Mouse (Mus musculus): ENCODE results near the gene Gm10271.

Gene Gm10271

DNA sequence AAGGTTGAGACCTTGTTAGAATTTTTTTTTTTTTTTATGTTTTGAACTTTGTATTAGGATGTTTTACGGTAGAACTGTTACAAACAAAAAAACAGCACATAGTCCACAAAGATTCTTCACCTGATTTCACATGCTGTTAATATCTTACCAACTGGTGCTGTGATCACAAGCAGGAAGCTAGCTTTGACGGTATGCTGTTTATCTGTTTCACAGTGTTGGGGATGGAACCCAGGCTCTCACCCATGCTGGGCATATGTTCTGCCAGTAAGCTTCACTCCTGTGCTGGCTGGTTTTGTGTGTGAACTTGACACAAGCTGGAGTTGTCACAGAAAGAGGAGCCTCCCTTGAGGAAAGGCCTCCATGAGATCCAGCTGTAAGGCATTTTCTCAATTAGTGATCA is 5.4 kb upstream of the Gm10271 start:
- DNase-seq (ENCODE audit: low read depth) = no peak

DNA sequence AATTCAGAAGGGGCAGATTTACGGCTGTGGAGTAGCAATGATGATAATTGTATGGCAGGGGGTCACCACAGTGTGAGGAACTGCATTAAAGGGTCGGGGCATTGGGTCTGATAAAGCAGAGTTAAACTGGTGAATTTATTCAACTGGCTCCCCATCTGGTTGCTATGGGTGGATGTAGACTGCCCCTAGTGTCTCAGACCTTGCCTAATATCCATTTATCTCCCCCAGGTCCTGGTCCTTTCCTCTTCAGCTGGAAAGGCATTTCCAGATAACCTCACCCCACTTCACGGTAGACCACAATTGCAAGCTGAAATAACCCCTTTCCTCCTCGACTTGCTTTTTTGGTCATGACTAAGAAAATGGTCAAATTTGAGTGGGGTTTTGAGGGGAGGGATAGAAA is 5.0 kb upstream of the Gm10271 start:
- DNase-seq (ENCODE audit: low read depth) = no peak

DNA sequence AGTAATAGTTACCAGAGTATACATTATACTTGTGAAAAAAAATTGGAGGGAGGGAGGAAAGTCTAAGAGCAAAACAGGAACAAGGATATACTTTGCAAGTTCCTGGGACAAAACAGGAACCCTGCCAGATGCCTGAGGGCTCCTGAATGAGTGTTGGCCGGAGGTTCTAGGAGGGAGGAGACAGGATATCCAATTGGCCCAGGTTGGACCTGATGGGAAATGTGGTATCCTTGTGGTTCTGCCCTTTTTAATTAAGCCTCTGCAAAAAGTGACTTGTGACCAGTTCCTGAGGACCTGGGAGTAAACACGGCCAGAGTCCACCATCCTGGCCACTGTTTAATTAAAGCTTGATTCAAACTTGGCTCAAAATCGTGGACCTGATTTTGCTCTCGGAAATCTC is 3.7 kb downstream of the Gm10271 start:
- no peak for DNase-seq (ENCODE audit: low read depth)

DNA sequence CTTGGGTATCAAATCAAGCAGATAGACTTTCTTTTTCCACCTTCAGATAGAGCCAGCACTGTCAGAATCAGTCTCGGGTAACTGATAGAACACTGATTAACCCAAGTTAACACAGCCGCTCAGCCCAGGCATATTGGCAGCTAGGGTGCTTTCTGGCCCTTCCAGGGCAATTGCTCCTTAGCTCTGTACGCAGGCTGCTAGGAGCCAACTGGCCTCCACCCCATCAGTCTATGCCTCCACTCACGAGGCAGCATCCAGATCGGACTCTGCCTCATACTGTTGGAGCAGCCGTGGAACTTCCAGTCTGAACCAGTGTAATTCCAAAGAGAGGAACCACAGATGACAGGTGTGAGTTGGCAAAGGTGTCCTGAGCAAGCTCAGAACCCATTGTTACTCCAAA is 6.3 kb downstream of the Gm10271 start:
- no peak for DNase-seq (ENCODE audit: low read depth)

DNA sequence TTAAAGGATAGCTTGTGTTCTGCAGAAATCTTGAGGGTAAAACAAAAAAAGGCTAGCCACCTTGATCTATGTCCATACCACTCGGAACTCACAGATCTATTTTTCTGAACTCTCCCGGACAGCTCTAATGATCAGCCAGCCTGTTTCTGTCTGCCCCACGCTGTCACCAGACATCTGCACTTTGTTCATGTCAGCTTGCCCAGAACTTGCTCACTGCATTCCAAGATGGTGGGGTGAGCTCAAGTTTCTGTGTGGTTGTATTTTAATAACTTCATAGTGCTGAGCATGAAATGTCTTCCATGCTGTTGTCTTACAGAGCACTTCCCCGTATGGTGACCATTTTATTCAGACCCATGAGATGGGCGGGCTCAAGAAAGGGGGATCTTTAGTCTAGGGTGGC is 7.1 kb downstream of the Gm10271 start:
- DNase-seq (ENCODE audit: low read depth) = no peak

DNA sequence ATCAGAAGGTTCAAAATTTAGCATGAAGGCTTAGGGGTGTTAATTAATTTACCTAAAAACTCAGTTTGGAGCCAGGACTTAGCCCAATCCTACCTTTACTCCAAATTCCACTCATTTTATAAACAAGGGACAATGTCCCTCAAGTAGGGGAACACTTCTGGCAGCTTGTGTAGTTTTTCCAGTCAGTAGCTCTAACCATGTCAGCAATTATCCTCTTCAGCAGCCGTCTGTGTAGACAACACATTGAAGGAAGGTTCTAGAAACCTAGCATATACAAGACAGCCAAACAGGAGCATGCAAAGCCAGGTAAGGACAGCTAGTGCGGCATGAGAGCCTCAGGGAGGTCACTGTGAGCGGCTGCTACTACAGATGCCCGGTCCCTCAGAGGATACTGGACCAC is 7.8 kb downstream of the Gm10271 start:
- no peak for DNase-seq (ENCODE audit: low read depth)

DNA sequence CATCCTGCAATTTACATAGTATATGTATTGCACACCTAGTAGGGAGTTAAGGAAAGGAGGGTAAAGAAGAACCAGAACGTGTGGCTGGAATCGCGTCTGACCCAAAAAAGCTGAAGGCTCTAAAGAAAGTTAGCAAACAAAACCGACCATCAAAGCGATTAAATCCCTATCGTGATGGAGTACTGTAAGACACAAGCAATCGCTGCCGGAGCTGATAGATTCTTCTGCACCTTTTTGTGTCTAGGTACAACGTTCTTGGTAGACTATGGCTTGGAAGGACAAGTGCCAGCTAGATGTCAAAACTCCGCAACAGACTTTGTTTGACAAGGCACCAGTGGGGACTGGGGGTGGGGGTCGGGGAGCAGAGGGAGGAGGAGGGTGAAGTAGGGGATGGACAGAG is 8.3 kb downstream of the Gm10271 start:
- DNase-seq (ENCODE audit: low read depth) = no peak

DNA sequence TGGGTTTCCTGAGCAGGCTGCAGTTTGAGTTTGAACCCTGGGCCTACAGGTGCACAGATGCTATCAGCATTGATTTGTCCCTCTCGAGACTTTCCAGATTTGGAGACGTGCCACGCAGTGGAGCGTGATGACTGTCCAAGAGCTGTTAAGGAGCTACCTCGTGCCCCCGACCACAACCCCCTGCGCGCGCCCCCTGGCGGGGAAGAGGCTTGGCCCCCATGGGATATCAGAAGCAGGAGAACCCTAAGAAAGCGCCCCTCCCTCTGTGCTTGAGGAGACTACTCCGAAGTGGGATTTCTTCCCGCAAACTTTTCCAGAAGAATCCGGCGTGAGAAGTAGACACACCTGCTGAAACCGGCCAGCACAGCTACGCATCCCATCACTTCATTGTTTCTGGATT is 9.6 kb downstream of the Gm10271 start:
- DNase-seq (ENCODE audit: low read depth) = no peak

DNA sequence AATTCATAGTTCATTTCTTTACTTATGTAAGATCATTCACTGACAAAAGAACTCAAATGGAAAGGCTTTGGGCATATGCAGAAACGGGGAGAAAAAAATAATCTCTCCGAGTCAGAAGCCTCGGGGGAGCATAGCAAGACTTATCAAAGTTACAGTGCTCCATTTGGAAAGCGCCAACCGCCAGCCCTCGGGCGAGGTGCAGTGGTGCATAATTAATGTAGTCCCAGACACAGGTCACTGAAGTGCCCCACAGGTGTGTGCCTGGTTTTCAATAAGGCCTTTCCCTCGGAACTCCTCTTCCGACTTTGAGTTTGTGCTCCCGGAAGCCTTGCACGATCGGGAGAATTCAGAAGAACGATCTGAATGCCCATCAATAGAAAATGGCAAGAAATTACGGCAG is 10.3 kb downstream of the Gm10271 start:
- DNase-seq (ENCODE audit: low read depth) = no peak

DNA sequence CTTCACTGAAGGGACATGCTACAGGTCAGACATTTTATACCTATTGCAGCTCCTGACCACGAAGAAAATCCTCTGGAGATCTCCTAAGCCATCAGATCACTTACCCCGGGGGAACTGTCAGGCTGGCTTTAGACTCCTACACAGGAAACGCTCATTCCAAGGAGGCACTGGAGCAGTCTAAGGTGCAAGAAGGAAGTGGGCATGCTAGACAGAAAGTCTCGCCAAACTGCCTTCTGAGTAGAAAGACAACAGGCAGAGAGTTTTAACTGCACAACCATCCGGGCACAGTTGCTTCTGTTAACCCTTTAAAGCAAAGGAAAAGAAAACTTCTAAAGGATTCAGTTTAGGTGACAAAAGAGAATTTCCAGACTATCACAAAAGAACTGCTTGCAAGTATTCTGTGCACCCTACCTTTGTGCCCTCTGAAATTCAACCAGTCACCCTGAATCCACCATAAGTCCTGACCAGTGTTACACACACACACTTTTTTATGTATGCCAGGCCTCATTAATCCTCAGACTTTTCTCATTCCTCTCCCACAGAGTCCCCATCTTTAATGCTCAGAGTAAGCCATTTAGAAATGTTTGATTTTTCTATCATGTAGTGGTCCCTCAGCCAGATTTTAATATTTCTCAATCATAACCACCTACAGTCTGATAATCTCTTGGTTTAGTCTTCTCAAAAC is 14.4 kb downstream of the Gm10271 start:
- no peak for DNase-seq (ENCODE audit: low read depth)

DNA sequence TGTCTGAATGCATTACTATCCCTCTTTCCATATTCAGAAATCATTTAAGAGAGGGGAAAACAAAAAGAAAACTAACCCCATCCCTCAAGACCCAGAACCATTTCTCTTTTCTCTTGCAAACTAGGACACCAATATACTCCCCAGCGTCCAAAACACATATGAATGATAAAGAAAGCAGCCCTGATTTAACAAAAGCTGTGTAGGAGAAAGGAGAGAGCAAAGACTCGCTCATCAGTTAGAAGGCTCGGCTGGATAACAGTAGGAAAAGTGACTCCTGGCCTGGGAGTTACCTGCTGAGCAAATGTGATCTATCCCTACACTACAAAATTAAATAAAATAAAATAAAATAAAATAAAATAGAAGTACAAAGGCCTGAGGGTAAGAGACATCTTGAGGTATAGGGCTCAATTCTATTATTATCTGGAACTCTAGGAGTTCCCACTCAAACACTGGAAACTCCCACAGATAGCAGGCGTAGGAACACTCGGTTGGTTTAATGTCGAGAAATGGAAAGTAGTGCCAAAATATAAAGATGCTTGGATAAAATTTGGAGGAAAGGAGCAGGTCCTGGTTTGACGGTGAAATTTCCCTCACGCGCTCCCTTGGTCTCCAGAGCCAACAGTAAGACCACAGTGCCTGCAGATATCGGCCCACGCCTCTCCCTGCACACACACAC is 15.8 kb downstream of the Gm10271 start:
- no peak for DNase-seq (ENCODE audit: low read depth)

DNA sequence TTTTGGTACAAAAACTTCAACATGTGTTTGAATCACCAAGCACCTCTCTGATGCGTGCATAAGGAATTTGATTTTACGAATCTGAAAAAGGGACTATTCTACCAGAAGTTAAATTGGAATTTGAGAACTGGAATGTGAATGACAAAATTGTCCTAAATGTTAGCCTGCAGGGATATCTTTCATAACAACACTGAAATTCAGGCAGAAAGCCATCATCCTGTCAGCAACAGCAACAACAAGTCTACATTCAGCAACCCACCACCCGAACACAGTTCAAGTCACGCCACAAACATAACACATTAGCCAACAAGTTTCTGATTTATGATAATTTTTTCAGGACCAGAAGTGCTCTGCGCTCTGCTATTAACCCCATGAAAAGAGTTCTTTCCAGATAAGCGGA is 17.2 kb downstream of the Gm10271 start:
- DNase-seq (ENCODE audit: low read depth) = no peak

DNA sequence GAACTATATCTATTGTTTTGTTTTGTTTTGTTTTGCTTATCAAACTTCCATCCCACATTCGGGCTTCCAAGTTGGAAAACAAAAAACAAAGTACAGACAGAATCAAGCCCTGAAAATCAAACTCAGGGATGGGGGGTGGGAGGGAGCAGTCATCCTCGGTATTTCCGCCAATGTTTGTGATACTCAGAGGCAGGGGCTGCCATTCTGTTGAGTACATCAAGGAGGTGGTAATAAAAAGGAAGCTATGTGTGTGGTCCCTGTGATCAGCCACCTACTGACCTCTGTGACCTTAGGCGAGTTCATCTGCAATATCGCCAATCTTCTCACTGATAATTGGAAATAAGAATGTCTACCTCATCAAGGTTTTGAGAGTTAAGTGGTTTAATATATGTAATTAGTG is 21.5 kb downstream of the Gm10271 start:
- DNase-seq (ENCODE audit: low read depth) = no peak

DNA sequence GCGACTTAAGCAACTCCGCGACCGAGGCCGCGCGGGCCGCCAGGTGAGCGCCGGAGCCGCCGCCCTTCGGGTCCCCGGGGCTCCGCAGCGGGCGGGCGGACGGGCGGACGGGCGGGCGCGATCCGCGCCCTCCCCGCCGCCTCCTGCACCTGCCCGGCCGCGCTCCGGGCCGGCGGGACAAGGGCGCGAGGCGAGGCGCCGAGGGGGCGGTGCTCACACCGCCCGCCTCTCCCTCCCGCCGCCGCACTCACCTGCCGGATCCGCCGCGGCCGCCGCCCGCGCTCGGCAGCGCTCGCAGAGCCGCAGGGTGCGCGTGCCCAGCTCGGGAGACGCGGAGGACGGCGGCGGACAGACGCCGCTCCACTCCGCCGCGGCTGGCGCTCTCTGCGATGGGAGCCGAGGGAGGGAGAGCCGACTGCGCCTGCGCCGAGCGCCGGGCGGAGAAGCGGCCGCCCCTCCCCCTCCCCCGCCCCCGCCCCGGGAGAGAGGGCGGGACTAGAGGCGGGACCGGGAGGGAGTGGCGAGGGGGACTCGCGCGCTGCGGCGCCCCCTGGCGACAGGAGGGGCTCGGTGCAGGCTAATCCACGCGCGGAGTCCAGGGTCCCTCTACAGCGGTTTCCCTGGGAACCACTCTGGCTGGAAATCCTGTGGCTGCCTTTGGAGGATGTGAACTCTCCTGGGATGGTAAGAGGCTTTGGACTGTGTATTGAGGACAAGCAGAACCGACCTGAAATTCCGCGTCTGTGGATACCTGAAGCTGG is 22.2 kb downstream of the Gm10271 start, which contains the start of gene Rab3ip:
Gene Rab3ip, minus strand, starts transcription at position 761 of the 761 bp plus-strand sequence.
- DNase-seq (ENCODE audit: low read depth) = peak; percentile 92

DNA sequence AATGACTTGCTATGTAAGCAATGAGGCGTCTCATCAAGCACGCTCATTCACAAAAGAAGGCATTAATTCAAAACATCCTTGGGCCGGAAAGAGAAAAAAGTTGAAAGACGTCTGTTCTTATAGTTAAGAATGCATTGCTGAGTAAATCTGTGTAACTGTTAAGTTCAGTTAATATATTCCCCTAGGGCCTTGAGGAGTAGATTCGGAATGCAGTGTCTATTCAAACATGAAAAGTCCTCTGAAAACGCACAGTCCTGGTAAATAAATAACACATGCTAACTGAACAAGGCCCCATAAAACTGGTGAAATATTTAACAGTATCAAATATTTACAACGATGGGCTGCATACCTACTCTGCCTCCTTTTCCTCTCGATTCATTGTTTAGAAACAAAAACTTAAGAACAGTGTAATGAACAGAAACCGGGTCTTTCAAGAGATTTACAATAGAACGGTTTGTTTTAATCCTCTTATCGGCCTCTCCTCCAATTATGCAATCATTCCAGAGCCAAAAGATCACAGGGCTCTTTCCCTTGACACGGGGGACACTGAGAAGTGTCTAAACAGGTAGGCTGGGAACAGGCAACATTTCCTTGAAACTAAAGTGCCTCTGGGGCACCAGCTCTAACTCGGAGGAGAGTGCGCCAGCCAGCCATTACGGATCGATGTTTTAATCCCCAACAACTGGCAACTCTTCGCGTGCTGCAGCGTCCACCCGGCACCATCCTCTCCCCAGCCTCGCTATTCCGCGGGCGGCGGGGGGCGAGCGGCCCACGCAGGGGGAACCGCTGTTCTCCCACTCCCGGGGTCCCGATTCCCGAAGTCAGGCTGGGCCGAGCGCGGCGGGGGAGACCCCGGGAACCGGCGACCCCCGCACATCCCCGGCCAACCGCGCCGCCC is 23.0 kb downstream of the Gm10271 start:
- peak; percentile 68 for DNase-seq (ENCODE audit: low read depth)

DNA sequence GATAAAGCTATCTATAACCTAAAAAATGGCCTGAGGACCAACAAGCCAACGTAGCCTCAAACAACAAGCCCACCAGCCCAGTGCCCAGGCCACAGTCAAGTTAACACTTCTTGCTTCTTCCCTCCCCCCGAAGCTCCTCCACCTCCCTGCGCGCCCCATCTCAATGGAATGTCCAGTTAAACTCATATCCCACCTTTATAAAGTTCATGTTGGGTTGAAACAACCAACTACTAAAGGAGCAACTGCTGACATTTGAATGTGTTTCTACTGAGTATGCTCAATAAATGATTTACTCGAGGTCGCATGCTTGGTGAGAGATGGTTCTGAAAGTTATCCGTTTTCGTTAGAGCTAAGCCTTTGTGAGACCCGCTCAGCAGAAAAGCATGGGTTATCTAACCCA is 24.0 kb downstream of the Gm10271 start:
- peak; percentile 15 for DNase-seq (ENCODE audit: low read depth)

DNA sequence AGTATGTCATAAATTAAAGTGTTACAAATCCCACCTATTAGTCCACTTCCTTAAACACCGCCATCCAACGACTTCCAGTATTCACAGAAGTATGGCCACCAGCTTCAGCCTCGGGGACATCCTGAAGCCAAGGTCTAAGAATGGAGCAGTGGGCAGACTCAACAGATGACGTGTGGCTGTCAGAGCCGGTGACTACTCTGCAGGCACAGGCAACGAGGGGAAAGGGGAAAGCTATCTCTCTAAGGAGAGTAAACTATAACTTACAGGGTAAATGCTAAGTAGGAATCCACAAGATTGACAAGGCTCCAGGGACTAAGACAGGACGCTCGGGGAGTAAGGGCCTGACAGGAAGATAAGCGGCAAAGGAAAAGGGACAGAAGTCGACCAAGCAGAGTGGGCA is 27.5 kb downstream of the Gm10271 start:
- DNase-seq (ENCODE audit: low read depth) = peak; percentile 12

DNA sequence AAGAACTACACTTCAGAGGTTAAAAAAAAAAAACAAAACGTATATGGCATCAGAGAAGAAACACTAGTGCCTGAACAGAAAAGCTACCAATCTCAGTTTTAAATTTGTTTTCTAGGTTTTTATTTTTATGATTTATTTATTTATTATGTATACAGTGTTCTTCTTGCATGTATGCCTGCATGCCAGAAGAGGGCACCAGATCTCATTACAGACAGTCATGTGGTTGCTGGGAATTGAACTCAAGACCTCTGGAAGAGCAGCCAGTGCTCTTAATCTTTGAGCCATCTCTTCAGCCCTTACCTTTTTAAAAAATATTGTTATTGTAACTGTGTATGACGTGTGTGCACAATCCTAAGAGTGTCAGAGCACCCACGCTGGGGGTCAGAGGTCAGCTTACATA is 28.3 kb downstream of the Gm10271 start:
- DNase-seq (ENCODE audit: low read depth) = peak; percentile 43

DNA sequence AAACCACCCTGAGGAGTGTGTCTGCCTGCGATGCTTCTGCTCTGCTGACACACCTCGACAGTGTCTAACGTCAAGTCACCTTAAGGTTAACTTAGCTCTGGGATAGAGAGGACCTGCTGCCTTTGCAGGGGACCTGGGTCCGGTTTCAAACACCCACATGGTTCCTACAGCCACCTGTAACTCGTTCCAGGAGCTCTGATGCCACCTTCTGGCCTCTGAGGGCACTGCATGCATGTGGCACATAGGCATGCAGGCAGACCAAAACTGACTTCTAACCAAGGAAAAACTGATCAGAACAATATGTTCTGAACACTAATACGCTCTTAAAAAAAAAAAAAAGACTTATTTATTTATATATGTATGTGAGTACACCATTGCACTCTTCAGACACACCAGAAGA is 29.4 kb downstream of the Gm10271 start:
- peak; percentile 70 for DNase-seq (ENCODE audit: low read depth)

DNA sequence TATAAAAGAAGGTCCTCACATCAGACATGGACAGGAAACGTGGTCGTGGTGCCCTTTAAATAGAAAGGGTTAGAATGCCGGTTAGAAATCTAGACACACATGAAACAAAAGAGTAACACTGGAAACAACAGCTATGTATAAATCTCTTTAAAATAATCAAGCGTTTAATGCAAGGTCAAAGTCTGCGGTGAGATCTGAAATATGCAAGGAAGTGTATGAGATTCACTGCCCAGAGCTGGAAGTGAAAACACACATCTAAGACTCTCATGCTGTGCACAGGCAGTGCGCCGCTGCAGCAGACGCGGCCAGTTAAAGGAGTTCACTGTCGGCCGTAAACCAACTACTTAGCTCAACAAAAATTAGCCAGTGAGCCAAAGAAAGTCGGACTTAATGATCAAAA is 37.4 kb downstream of the Gm10271 start:
- peak; percentile 64 for DNase-seq (ENCODE audit: low read depth)

DNA sequence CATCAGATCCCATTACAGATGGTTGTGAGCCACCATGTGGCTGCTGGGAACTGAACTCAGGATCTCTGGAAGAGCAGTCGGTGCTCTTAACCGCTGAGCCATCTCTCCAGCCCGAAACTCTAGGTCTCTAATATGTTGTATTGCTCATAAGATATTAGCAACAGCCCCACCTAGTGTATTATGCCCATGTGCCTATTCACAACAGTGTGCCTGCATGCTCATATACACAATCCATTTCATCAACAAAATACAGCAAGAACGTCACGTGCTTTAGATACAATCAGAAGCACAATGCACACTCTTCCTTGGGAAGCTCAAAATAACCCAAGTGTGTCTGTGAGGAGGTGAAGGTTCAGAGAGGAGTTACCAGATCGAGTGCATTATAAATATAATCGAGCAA is 38.6 kb downstream of the Gm10271 start:
- peak; percentile 53 for DNase-seq (ENCODE audit: low read depth)

DNA sequence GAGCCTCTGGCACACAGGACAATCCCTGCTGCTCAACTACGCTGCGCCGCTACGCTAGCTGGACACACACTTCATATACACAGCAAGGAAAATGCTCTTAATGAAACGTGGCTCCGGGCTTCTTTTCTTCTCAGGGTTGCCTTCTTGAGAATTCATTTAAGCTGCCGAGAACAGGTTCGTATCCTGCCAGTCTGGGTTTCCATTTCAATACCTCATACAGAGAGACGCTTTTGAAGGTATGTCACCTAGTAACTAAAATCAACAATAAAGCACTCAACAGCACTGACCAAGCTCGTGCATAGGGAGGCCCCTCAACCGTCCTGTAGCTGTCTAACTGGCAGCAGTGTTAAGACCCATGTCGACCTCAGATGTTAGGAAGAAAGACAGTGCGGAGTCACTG is 40.0 kb downstream of the Gm10271 start:
- DNase-seq (ENCODE audit: low read depth) = peak; percentile 57
